23 mouse cellular contexts compared by ENCODE assay signal in genomic region chr1:39343242-39343641, GRCm38 (mm10). TPM values are rescaled to one million over a fixed set of nuclear protein-coding genes. Genes with fewer than 3 reads are reported as not detected.
A peak's percentile ranks its signal among the peaks of the same experiment; 100 is the strongest.
DNase-seq lines count a peak whose midpoint lies in the region; ATAC-seq and TF ChIP-seq lines count a peak whose summit lies in the region.
"Had no signal": no experiment of that assay in that cellular context is flagged by ENCODE, and none has a peak within 500 bp of the region (broad histone marks: within the 10 kb centered on the region; RNA-seq: fewer than 3 reads in every experiment).

No protein-coding gene starts in this region.

- H3K9ac ChIP-seq in intestine, postnatal 0 days (ENCODE audit: low read depth, low read length), result no peak overlapping the region
- H3K9ac ChIP-seq in intestine, embryonic 15.5 days, result no peak overlapping the region
- no peak overlapping the region for H3K9ac ChIP-seq in midbrain, embryonic 11.5 days (ENCODE audit: low read length)
- H3K9ac ChIP-seq in midbrain, embryonic 13.5 days (replicated peaks), result no peak overlapping the region
- H3K9ac ChIP-seq: heart, embryonic 12.5 days had no signal

- no peak overlapping the region for H3K27ac ChIP-seq in intestine, postnatal 0 days (ENCODE audit: low read depth, low read length)
- H3K27ac ChIP-seq in intestine, embryonic 15.5 days, result no peak overlapping the region
- H3K27ac ChIP-seq in midbrain, embryonic 11.5 days (ENCODE audit: low read depth, low read length), result no peak overlapping the region
- no peak overlapping the region for H3K27ac ChIP-seq in midbrain, embryonic 13.5 days
- H3K27ac ChIP-seq in cortical plate, adult 2 months (ENCODE audit: insufficient read depth, low read length), result no peak overlapping the region
- H3K27ac ChIP-seq: embryonic facial prominence, embryonic 10.5 days; forebrain, embryonic 10.5 days; heart, adult 2 months had no signal

- no peak for ATAC-seq in intestine, postnatal 0 days
- no peak for ATAC-seq in intestine, embryonic 15.5 days
- ATAC-seq in midbrain, embryonic 11.5 days (ENCODE audit: low FRiP score), result no peak
- no peak for ATAC-seq in midbrain, embryonic 13.5 days
- ATAC-seq: activated CD4-positive, CD25-positive, alpha-beta regulatory T cell, adult 4 months; forebrain, embryonic 14.5 days; hindbrain, embryonic 16.5 days; Patski had no signal

- H3K9me3 ChIP-seq in intestine, postnatal 0 days (ENCODE audit: control insufficient read depth), result no peaks in the 10 kb centered on the region
- H3K9me3 ChIP-seq in intestine, embryonic 15.5 days, result no peaks in the 10 kb centered on the region
- no peaks in the 10 kb centered on the region for H3K9me3 ChIP-seq in midbrain, embryonic 11.5 days (ENCODE audit: control insufficient read depth, low read length)
- no peaks in the 10 kb centered on the region for H3K9me3 ChIP-seq in midbrain, embryonic 13.5 days
- H3K9me3 ChIP-seq: embryonic facial prominence, embryonic 10.5 days; forebrain, embryonic 10.5 days; G1E; heart, embryonic 12.5 days had no signal

- no peaks in the 10 kb centered on the region for H3K27me3 ChIP-seq in intestine, postnatal 0 days (replicated peaks; ENCODE audit: control insufficient read depth, insufficient read depth, low read length)
- no peaks in the 10 kb centered on the region for H3K27me3 ChIP-seq in intestine, embryonic 15.5 days (replicated peaks)
- H3K27me3 ChIP-seq in midbrain, embryonic 11.5 days (ENCODE audit: control insufficient read depth, insufficient read depth, low read length), result no peaks in the 10 kb centered on the region
- no peaks in the 10 kb centered on the region for H3K27me3 ChIP-seq in midbrain, embryonic 13.5 days
- H3K27me3 ChIP-seq: Patski had no signal

- no peak overlapping the region for H3K4me3 ChIP-seq in intestine, postnatal 0 days (ENCODE audit: low read depth, low read length)
- no peak overlapping the region for H3K4me3 ChIP-seq in intestine, embryonic 15.5 days (replicated peaks)
- no peak overlapping the region for H3K4me3 ChIP-seq in midbrain, embryonic 11.5 days (ENCODE audit: low read depth, low read length)
- no peak overlapping the region for H3K4me3 ChIP-seq in midbrain, embryonic 13.5 days (replicated peaks)
- H3K4me3 ChIP-seq in cortical plate, adult 2 months (ENCODE audit: insufficient read depth, low read length), result no peak overlapping the region
- H3K4me3 ChIP-seq: embryonic facial prominence, embryonic 10.5 days; erythroblast, embryonic 14.5 days; forebrain, embryonic 10.5 days; heart, adult 2 months; heart, embryonic 12.5 days had no signal

- H3K4me1 ChIP-seq in intestine, postnatal 0 days (replicated peaks; ENCODE audit: control insufficient read depth, insufficient read depth, low read length), result no peaks in the 10 kb centered on the region
- H3K4me1 ChIP-seq in intestine, embryonic 15.5 days (replicated peaks), result no peaks in the 10 kb centered on the region
- H3K4me1 ChIP-seq in midbrain, embryonic 11.5 days (ENCODE audit: control insufficient read depth, insufficient read depth, low read length), result no peaks in the 10 kb centered on the region
- H3K4me1 ChIP-seq in midbrain, embryonic 13.5 days (replicated peaks), result no peaks in the 10 kb centered on the region
- peaks cover 8% of the 10 kb centered on the region for H3K4me1 ChIP-seq in cortical plate, adult 2 months (ENCODE audit: control insufficient read depth, insufficient read depth, low read length)
- H3K4me1 ChIP-seq: forebrain, embryonic 10.5 days; heart, embryonic 12.5 days had no signal

- peak; percentile 49 for DNase-seq in midbrain, embryonic 11.5 days (ENCODE audit: low spot score, missing footprints)
- no peak for DNase-seq in thymus, postnatal 25 days
- DNase-seq in adrenal gland, postnatal 10 days, result no peak
- DNase-seq: adrenal gland, postnatal 25 days; cerebellum, adult 18-20 months; cerebellum, adult 9-11 months; cerebellum, postnatal 36 days; gastrocnemius, postnatal 10 days; heart, adult 2 months; heart, postnatal 36 days had no signal

- TF ChIP-seq POLR2A in cortical plate, adult 2 months (IDR thresholded peaks at IDR 0.05; ENCODE audit: extremely low read depth, insufficient read depth, low read length), result no peak

- TF ChIP-seq CTCF in intestine, postnatal 0 days (IDR thresholded peaks at IDR 0.05; ENCODE audit: low read depth), result 0 out of 2 replicates have a peak, but pooled peaks have one; percentile 8
- TF ChIP-seq CTCF in cortical plate, adult 2 months (IDR thresholded peaks at IDR 0.05; ENCODE audit: extremely low read depth, insufficient read depth, low read length), result peak; percentile 14; the same call in 1 of the 2 replicates

- WGBS in intestine, postnatal 0 days, result 78% methylated on average over 5 of the region's 5 CpGs
- WGBS in intestine, embryonic 15.5 days, result 81% methylated on average over 5 of the region's 5 CpGs
- 80% methylated on average over 5 of the region's 5 CpGs for WGBS in midbrain, embryonic 11.5 days
- WGBS in midbrain, embryonic 13.5 days, result 73% methylated on average over 5 of the region's 5 CpGs

- H3K36me3 ChIP-seq in intestine, postnatal 0 days (ENCODE audit: control insufficient read depth, insufficient read depth), result peaks cover 12% of the 10 kb centered on the region; the same call in 1 of the 2 replicates
- no peaks in the 10 kb centered on the region for H3K36me3 ChIP-seq in intestine, embryonic 15.5 days
- H3K36me3 ChIP-seq in midbrain, embryonic 11.5 days (ENCODE audit: control insufficient read depth, insufficient read depth, low read length), result no peaks in the 10 kb centered on the region
- no peaks in the 10 kb centered on the region for H3K36me3 ChIP-seq in midbrain, embryonic 13.5 days
- H3K36me3 ChIP-seq: embryonic facial prominence, embryonic 10.5 days; forebrain, embryonic 10.5 days; G1E; heart, embryonic 12.5 days had no signal

- H3K4me2 ChIP-seq in intestine, postnatal 0 days (replicated peaks; ENCODE audit: low read depth), result no peak overlapping the region
- H3K4me2 ChIP-seq in intestine, embryonic 15.5 days (replicated peaks), result no peak overlapping the region
- H3K4me2 ChIP-seq in midbrain, embryonic 11.5 days, result no peak overlapping the region
- no peak overlapping the region for H3K4me2 ChIP-seq in midbrain, embryonic 13.5 days (replicated peaks)
- H3K4me2 ChIP-seq: heart, embryonic 12.5 days had no signal

RNA-seq across cellular contexts. Expression of gene Rpl31, which starts 24.4 kb away (rescaled TPM):
- polyA plus RNA-seq in intestine, postnatal 0 days (2015; fragmentation: Nextera tagmentation; extraction: Ambion mirVana), result 434 and 438 TPM in 2 replicates
- 528 and 550 TPM in 2 replicates for polyA plus RNA-seq in intestine, embryonic 15.5 days (2015; fragmentation: Nextera tagmentation; extraction: Ambion mirVana)
- 430 and 474 TPM in 2 replicates for polyA plus RNA-seq in midbrain, embryonic 11.5 days (2014; fragmentation: Nextera tagmentation; extraction: Ambion mirVana)
- polyA plus RNA-seq in midbrain, embryonic 13.5 days (2015; fragmentation: Nextera tagmentation; extraction: Ambion mirVana), result 374 and 398 TPM in 2 replicates
- 784 and 793 TPM in 2 replicates for polyA plus RNA-seq in cortical plate, adult 2 months (2012; rRNA removed)
- 100 to 1,000 TPM; 867 to 928 TPM for total RNA-seq in adrenal gland, postnatal 10 days (2021)
